Mouse (Mus musculus) adrenal gland, postnatal 25 days (tissue): ENCODE measurements around the gene Cirbp. TPM values are rescaled to one million over a fixed set of nuclear protein-coding genes. Genes with fewer than 3 reads are reported as not detected.

Experiments used
- DNase-seq: peaks from one replicate; pipeline ENCODE4 v3.0.0; 2021; ENCODE audit warnings: mixed read lengths
- total RNA-seq: library from RNA; stranded (reverse); gene quantifications from 2 replicates; pipeline ENCODE4 v1.2.3, GENCODE M21; 2021

Gene Cirbp
- total RNA-seq, 1 experiment from 2014 or later: 142 TPM

- no peak for DNase-seq
Measured at GRCm38 (mm10) chr10:80215048-80215772, 49.4 kb downstream of the Cirbp start.

GRCm38 (mm10) chr10:80220676-80221075 lies 54.9 kb downstream of the Cirbp start:
- DNase-seq: no peak

Other genes starting within 250 kb of the Cirbp start
- 1.1 and 2.3 TPM in 2 replicates for gene Kiss1r, start 249.0 kb upstream of the Cirbp start, total RNA-seq
- 85.5 and 98.9 TPM in 2 replicates for gene R3hdm4, start 244.8 kb upstream of the Cirbp start, total RNA-seq
- gene Arid3a, start 238.9 kb upstream of the Cirbp start, total RNA-seq: 5.2 and 5.8 TPM in 2 replicates
- 32.4 and 35.5 TPM in 2 replicates for gene Wdr18, start 205.8 kb upstream of the Cirbp start, total RNA-seq
- gene Grin3b, start 195.3 kb upstream of the Cirbp start, total RNA-seq: 0.12 TPM in 1 of 2 replicates, not detected in the other
- gene Tmem259, start 181.7 kb upstream of the Cirbp start, total RNA-seq: 159 and 161 TPM in 2 replicates
- 28.3 and 29.8 TPM in 2 replicates for gene Cnn2, start 177.4 kb upstream of the Cirbp start, total RNA-seq
- 24.2 and 29.1 TPM in 2 replicates for gene Abca7, start 169.5 kb upstream of the Cirbp start, total RNA-seq
- 3.7 and 4.3 TPM in 2 replicates for gene Arhgap45, start 149.3 kb upstream of the Cirbp start, total RNA-seq
- 84.3 and 101 TPM in 2 replicates for gene Polr2e, start 126.2 kb upstream of the Cirbp start, total RNA-seq
- gene Gpx4, start 118.8 kb upstream of the Cirbp start, total RNA-seq: 977 and 1,201 TPM in 2 replicates
- 66.1 and 73.2 TPM in 2 replicates for gene Sbno2, start 60.4 kb upstream of the Cirbp start, total RNA-seq
- gene Stk11, start 50.2 kb upstream of the Cirbp start, total RNA-seq: 154 TPM in 2 replicates
- gene Atp5d, start 27.4 kb upstream of the Cirbp start, total RNA-seq: 460 and 592 TPM in 2 replicates
- 45.4 and 67.9 TPM in 2 replicates for gene Cbarp, start 25.1 kb upstream of the Cirbp start, total RNA-seq
- 74.1 and 97.4 TPM in 2 replicates for gene Midn, start 17.7 kb upstream of the Cirbp start, total RNA-seq
- gene 1600002K03Rik, start 7.0 kb downstream of the Cirbp start, total RNA-seq: 15.6 and 16.7 TPM in 2 replicates
- gene Efna2, start 13.5 kb downstream of the Cirbp start, total RNA-seq: 2.7 and 5.2 TPM in 2 replicates
- 23.4 and 37.9 TPM in 2 replicates for gene Mum1, start 60.4 kb downstream of the Cirbp start, total RNA-seq
- 238 and 243 TPM in 2 replicates for gene Ndufs7, start 83.1 kb downstream of the Cirbp start, total RNA-seq
- gene Gamt, start 95.0 kb downstream of the Cirbp start, total RNA-seq: 326 and 398 TPM in 2 replicates
- 111 and 117 TPM in 2 replicates for gene Dazap1, start 95.5 kb downstream of the Cirbp start, total RNA-seq
- 1,145 and 1,195 TPM in 2 replicates for gene Rps15, start 126.5 kb downstream of the Cirbp start, total RNA-seq
- gene Apc2, start 130.0 kb downstream of the Cirbp start, total RNA-seq: 1.4 and 3.2 TPM in 2 replicates
- gene 2310011J03Rik, start 154.6 kb downstream of the Cirbp start, total RNA-seq: 31.7 and 33.5 TPM in 2 replicates
- 3.0 and 4.3 TPM in 2 replicates for gene Pcsk4, start 163.5 kb downstream of the Cirbp start, total RNA-seq
- gene Reep6, start 164.0 kb downstream of the Cirbp start, total RNA-seq: 8.0 and 12.8 TPM in 2 replicates
- gene Adamtsl5, start 182.4 kb downstream of the Cirbp start, total RNA-seq: 8.9 and 10.4 TPM in 2 replicates
- 0.15 TPM in 1 of 2 replicates, not detected in the other for gene Plk5, start 190.5 kb downstream of the Cirbp start, total RNA-seq
- gene Mex3d, start 221.7 kb downstream of the Cirbp start, total RNA-seq: 18.3 and 21.7 TPM in 2 replicates
- 127 and 139 TPM in 2 replicates for gene Mbd3, start 233.6 kb downstream of the Cirbp start, total RNA-seq
- 728 and 779 TPM in 2 replicates for gene Uqcr11, start 240.8 kb downstream of the Cirbp start, total RNA-seq